Mouse (Mus musculus) liver, postnatal 0 days (tissue): ENCODE data around the gene Zfp804a.

Experiments used
- CTCF ChIP-seq: sonication (generic); IDR thresholded peaks from 2 replicates; pipeline ENCODE4 v1.5.1; 2016; ENCODE audit warnings: antibody characterized with exemption, low read depth
- EP300 ChIP-seq: IDR thresholded peaks from 2 replicates; pipeline ENCODE4 v1.6.1; 2016; ENCODE audit warnings: antibody characterized with exemption, low read depth, mild to moderate bottlenecking

DNA sequence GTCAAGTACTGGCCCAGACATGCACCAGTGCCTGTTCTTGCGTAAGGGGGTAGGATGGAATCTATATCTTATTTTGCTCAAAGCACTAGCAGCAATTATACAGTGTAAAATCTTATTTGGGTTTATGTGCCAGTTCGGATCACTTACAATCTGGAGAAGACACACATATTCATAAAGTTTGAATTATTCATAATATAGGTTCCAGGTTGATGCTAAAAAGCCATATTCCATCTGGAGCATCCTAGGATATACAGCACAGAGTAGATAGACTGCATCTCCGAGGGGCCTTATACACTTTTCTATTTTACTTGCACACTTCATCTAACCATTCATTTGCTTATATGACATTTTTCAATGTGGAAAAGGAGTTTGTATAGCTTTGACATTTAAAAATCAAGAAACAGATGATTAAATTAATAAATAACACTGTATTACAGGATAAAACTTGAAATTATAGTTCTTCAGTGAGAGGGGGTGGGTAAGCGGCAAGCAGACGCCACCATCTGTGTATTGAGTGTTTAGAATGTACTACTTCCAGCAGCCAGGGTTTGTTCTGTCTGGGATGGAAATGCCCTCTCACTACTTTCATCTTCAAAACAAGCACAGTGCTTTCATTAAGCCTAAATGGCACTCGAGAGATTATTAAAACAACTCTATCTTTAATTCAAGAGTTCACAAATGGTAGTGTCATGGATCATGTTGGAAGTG, 25.4 kb downstream of the Zfp804a start:
- no peak for TF ChIP-seq EP300
- TF ChIP-seq CTCF = no peak
